Mouse (Mus musculus): Measurements from ENCODE around the gene Ccnjl. TPM values are rescaled to one million over a fixed set of nuclear protein-coding genes. Genes with fewer than 3 reads are reported as not detected.

Ccnjl gene
- total and polyA plus RNA-seq, 2 experiments: 0.09 to 0.10 TPM

DNA sequence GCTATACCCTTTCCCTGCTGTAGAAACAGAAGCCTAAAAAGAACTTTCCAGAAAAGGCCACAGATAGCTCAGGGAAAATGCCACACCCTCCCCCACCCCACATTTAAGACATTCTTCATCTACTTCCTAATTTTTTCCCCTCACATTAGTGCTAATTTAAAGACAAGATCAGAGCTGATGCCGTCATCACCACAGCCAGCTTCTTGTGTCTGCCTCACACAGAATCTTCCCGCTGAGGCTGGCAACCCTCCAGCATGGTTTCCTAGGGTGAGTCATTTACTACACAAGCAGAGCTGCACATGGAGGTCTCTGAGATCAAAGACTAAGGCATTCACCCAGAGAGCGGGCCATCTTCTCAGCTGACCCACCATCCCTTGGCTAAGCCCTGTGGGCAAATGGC, 33.1 kb upstream of the Ccnjl start:
- no peaks in the 10 kb centered on the region for H3K27me3 ChIP-seq (ENCODE audit: control insufficient read depth, insufficient read depth, low read length)
- H3K4me3 ChIP-seq (ENCODE audit: insufficient read depth, low read depth, low read length): no peak overlapping the region
- TF ChIP-seq CTCF (IDR thresholded peaks at IDR 0.05; ENCODE audit: low read depth, low read length): no peak
- no peaks in the 10 kb centered on the region for H3K36me3 ChIP-seq (ENCODE audit: control insufficient read depth, insufficient read depth, low read length)
- H3K4me1 ChIP-seq (ENCODE audit: control insufficient read depth, insufficient read depth, low read length): no peaks in the 10 kb centered on the region
- H3K27ac ChIP-seq (replicated peaks; ENCODE audit: insufficient read depth, low read depth, low read length): no peak overlapping the region
- no peak for DNase-seq (ENCODE audit: extremely low read depth, low read depth, low spot score)
- no peak overlapping the region for H3K9ac ChIP-seq (ENCODE audit: low read depth, low read length)
- H3K79me2 ChIP-seq (ENCODE audit: control insufficient read depth, insufficient read depth, low read length): no peaks in the 10 kb centered on the region
- WGBS: 67% methylated on average over 3 of the region's 3 CpGs

DNA sequence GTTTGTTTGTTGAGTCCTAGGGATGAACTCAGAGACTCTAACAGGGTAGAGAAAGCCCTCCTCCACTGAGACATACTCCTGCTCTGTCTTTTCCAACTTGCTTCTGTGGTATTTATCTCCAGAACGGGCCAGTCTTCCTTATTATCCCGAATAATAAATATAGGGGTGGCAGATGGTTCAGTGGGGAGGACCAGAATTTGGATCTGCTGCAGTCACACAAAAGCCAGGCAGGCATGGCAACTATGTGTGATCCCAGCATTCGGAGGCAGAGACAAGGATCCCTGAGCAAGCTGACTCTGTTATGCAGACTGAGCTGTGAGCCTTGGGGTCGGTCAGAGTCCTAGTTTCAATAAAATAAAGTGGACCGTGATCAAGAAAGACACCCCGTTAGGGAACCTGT, 27.3 kb upstream of the Ccnjl start:
- no peak for DNase-seq (ENCODE audit: extremely low read depth, low read depth, low spot score)
- Histone ChIP-seq H3K27ac (replicated peaks; ENCODE audit: insufficient read depth, low read depth, low read length) (no peak overlapping the region), H3K9ac (ENCODE audit: low read depth, low read length) (no peak overlapping the region), H3K36me3 (ENCODE audit: control insufficient read depth, insufficient read depth, low read length) (no peaks in the 10 kb centered on the region), H3K4me3 (ENCODE audit: insufficient read depth, low read depth, low read length) (no peak overlapping the region), H3K27me3 (ENCODE audit: control insufficient read depth, insufficient read depth, low read length) (no peaks in the 10 kb centered on the region), H3K79me2 (ENCODE audit: control insufficient read depth, insufficient read depth, low read length) (no peaks in the 10 kb centered on the region), H3K4me1 (ENCODE audit: control insufficient read depth, insufficient read depth, low read length) (no peaks in the 10 kb centered on the region)
- 86% methylated on average over 6 of the region's 6 CpGs for WGBS
- TF ChIP-seq CTCF (IDR thresholded peaks at IDR 0.05; ENCODE audit: low read depth, low read length): no peak
- TF ChIP-seq POLR2A (IDR thresholded peaks at IDR 0.05; ENCODE audit: extremely low read depth, insufficient read depth, low read length): no peak

DNA sequence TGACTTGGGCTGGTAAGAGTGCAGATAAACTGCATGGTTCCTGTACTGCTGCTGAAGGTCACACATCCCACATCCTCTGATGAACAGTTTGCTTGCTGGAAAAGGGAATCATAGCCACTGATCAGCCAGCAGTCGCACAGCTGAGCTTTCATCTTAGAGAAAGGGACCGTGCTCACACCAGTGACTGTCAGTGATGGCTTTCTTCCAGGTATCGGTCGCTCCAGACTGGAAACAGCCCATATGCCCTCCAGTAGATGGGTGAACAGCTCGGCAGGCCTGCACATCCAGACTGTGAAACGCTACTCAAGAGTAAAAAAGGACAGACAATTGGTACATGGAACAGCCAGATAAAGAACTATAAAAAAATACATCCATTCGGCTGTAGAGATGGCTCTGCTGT, 23.4 kb upstream of the Ccnjl start:
- no peak for DNase-seq (ENCODE audit: extremely low read depth, low read depth, low spot score)
- no peaks in the 10 kb centered on the region for H3K79me2 ChIP-seq (ENCODE audit: control insufficient read depth, insufficient read depth, low read length)
- TF ChIP-seq POLR2A (IDR thresholded peaks at IDR 0.05; ENCODE audit: extremely low read depth, insufficient read depth, low read length): no peak
- TF ChIP-seq CTCF (IDR thresholded peaks at IDR 0.05; ENCODE audit: low read depth, low read length): no peak
- H3K4me3 ChIP-seq (ENCODE audit: insufficient read depth, low read depth, low read length): no peak overlapping the region
- no peak overlapping the region for H3K27ac ChIP-seq (replicated peaks; ENCODE audit: insufficient read depth, low read depth, low read length)
- H3K36me3 ChIP-seq (ENCODE audit: control insufficient read depth, insufficient read depth, low read length): no peaks in the 10 kb centered on the region
- H3K9ac ChIP-seq (ENCODE audit: low read depth, low read length): no peak overlapping the region
- no peaks in the 10 kb centered on the region for H3K4me1 ChIP-seq (ENCODE audit: control insufficient read depth, insufficient read depth, low read length)
- WGBS: 92% methylated on average over 7 of the region's 7 CpGs
- H3K27me3 ChIP-seq (ENCODE audit: control insufficient read depth, insufficient read depth, low read length): no peaks in the 10 kb centered on the region

DNA sequence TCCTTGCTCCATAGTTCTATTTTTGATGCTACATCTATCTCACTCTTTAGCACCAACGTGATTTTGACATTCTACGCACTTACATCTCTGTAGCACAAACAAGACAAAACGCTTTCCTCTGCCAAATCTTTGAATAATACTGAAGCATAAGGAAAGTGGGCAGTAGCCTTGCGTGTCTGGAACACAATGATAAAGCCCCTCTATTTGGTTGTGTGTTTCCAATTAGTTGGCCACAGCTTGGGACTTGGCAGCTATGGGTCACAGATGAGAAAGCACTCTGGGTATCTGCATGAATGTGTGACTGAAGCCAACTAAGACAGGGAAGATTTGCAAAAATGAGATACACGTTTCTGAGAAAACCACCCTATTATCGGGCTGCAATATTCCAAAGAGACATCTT, 20.6 kb upstream of the Ccnjl start:
- Histone ChIP-seq H3K79me2 (ENCODE audit: control insufficient read depth, insufficient read depth, low read length) (no peaks in the 10 kb centered on the region), H3K27ac (replicated peaks; ENCODE audit: insufficient read depth, low read depth, low read length) (no peak overlapping the region), H3K4me3 (ENCODE audit: insufficient read depth, low read depth, low read length) (no peak overlapping the region), H3K4me1 (ENCODE audit: control insufficient read depth, insufficient read depth, low read length) (no peaks in the 10 kb centered on the region), H3K36me3 (ENCODE audit: control insufficient read depth, insufficient read depth, low read length) (no peaks in the 10 kb centered on the region), H3K9ac (ENCODE audit: low read depth, low read length) (no peak overlapping the region), H3K27me3 (ENCODE audit: control insufficient read depth, insufficient read depth, low read length) (no peaks in the 10 kb centered on the region)
- TF ChIP-seq CTCF (IDR thresholded peaks at IDR 0.05; ENCODE audit: low read depth, low read length) (no peak), POLR2A (IDR thresholded peaks at IDR 0.05; ENCODE audit: extremely low read depth, insufficient read depth, low read length) (no peak)
- DNase-seq (ENCODE audit: extremely low read depth, low read depth, low spot score): no peak
- WGBS: 87% methylated on average over 6 of the region's 6 CpGs

DNA sequence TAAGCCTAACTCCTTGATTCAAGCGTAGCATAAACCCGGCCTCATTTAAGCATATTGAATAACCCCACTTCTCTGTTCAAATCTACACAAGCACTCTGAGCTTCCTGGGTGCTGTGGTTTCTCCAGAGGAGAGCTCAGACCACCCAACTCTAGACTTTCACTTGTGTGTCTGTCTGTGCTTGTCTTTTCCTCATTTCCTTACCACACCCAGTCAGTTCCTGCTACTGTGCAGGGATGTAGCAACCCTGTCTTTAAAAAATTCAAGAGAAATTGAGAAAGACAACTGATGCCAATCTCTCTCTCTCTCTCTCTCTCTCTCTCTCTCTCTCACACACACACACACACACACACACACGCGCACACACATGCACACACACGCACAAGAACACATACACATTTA, 18.7 kb upstream of the Ccnjl start:
- H3K27ac ChIP-seq (replicated peaks; ENCODE audit: insufficient read depth, low read depth, low read length): no peak overlapping the region
- H3K36me3 ChIP-seq (ENCODE audit: control insufficient read depth, insufficient read depth, low read length): no peaks in the 10 kb centered on the region
- H3K27me3 ChIP-seq (ENCODE audit: control insufficient read depth, insufficient read depth, low read length): no peaks in the 10 kb centered on the region
- DNase-seq (ENCODE audit: extremely low read depth, low read depth, low spot score): no peak
- no peak overlapping the region for H3K9ac ChIP-seq (ENCODE audit: low read depth, low read length)
- no peak overlapping the region for H3K4me3 ChIP-seq (ENCODE audit: insufficient read depth, low read depth, low read length)
- TF ChIP-seq CTCF (IDR thresholded peaks at IDR 0.05; ENCODE audit: low read depth, low read length): no peak
- TF ChIP-seq POLR2A (IDR thresholded peaks at IDR 0.05; ENCODE audit: extremely low read depth, insufficient read depth, low read length): no peak
- H3K4me1 ChIP-seq (ENCODE audit: control insufficient read depth, insufficient read depth, low read length): no peaks in the 10 kb centered on the region
- no peaks in the 10 kb centered on the region for H3K79me2 ChIP-seq (ENCODE audit: control insufficient read depth, insufficient read depth, low read length)
- 93% methylated on average over 5 of the region's 5 CpGs for WGBS

DNA sequence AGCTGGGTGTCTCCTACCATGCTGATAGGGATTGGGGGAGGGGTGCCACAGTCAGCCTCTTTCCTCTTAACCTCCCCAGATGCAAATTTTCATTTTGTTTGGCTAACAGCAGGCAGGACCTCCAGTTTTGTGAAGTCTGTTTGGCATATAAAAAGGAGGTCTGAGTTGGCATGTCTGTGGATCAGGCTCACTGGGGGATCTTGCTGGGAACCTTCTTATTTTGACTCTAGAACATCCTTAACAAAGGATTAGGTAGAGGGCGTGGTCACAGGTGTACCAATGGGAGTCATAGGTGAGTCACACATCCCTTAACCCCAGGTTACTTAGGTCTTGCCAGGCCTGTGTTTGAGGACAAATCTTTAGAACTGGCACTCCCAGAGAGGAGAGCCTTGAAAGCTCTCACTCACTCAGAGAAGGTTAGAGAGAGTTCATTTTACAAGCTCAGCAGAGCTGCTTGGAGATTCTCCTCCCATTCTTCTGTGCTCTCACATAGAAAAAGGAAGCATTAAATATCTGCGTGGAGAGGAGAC, 15.9 kb upstream of the Ccnjl start:
- no peak overlapping the region for H3K4me3 ChIP-seq (ENCODE audit: insufficient read depth, low read depth, low read length)
- H3K36me3 ChIP-seq (ENCODE audit: control insufficient read depth, insufficient read depth, low read length): no peaks in the 10 kb centered on the region
- H3K27ac ChIP-seq (replicated peaks; ENCODE audit: insufficient read depth, low read depth, low read length): no peak overlapping the region
- no peak for DNase-seq (ENCODE audit: extremely low read depth, low read depth, low spot score)
- TF ChIP-seq POLR2A (IDR thresholded peaks at IDR 0.05; ENCODE audit: extremely low read depth, insufficient read depth, low read length) (no peak), CTCF (IDR thresholded peaks at IDR 0.05; ENCODE audit: low read depth, low read length) (no peak)
- no peaks in the 10 kb centered on the region for H3K79me2 ChIP-seq (ENCODE audit: control insufficient read depth, insufficient read depth, low read length)
- H3K27me3 ChIP-seq (ENCODE audit: control insufficient read depth, insufficient read depth, low read length): no peaks in the 10 kb centered on the region
- H3K9ac ChIP-seq (ENCODE audit: low read depth, low read length): no peak overlapping the region
- no peaks in the 10 kb centered on the region for H3K4me1 ChIP-seq (ENCODE audit: control insufficient read depth, insufficient read depth, low read length)
- 71% methylated on average over 2 of the region's 2 CpGs for WGBS
